Mouse (Mus musculus) CH12.LX (cell line): ENCODE data around the gene Socs7. TPM values are rescaled to one million over a fixed set of nuclear protein-coding genes. Genes with fewer than 3 reads are reported as not detected.

Source experiments
- DNase-seq: peaks from one replicate; pipeline ENCODE4 v3.0.0-alpha.2; 2013; ENCODE audit errors: extremely low read depth
- H3K27ac ChIP-seq: 2 replicates; pipeline ENCODE4 v1.5.1; 2012; ENCODE audit warnings: low read depth, mild to moderate bottlenecking, control low read depth, moderate library complexity; ENCODE audit not compliant: insufficient read depth
- H3K27me3 ChIP-seq: replicated peaks from 2 replicates; pipeline ENCODE3; 2012; ENCODE audit warnings: inconsistent platforms
- H3K36me3 ChIP-seq, 2 experiments: replicated peaks in 1 of 2; 2 replicates each; pipeline versions ENCODE3 to v1.6.1; 2012; ENCODE audit warnings: inconsistent platforms in 1 of 2, low read length in 1 of 2, mild to moderate bottlenecking in 1 of 2, mixed read lengths in 1 of 2, moderate library complexity in 1 of 2; ENCODE audit not compliant: control insufficient read depth in 1 of 2, insufficient read depth in 1 of 2
- H3K4me1 ChIP-seq, 2 experiments: 2 replicates each; pipeline ENCODE4 v1.6.1; 2012; ENCODE audit warnings: inconsistent platforms in 1 of 2, moderate library complexity in 1 of 2; ENCODE audit not compliant: insufficient read depth in 2 of 2, control insufficient read depth in 1 of 2
- H3K4me2 ChIP-seq: 2 replicates; pipeline ENCODE4 v1.6.1; 2012; ENCODE audit warnings: low read depth, mild to moderate bottlenecking, control low read depth; ENCODE audit not compliant: poor library complexity, insufficient read depth, severe bottlenecking
- H3K4me3 ChIP-seq, 3 experiments: fragments of 150-350 bp in 1 of 3; sonication (generic) in 1 of 3; replicated peaks in 1 of 3; 2 replicates each; pipeline versions ENCODE3 to v1.5.1; 2011 to 2012; ENCODE audit warnings: low read depth in 2 of 3, low read length in 2 of 3, mild to moderate bottlenecking in 2 of 3, moderate library complexity in 2 of 3, control low read depth in 1 of 3, improper control_type of control experiment in 1 of 3, inconsistent platforms in 1 of 3, mixed read lengths in 1 of 3; ENCODE audit not compliant: poor library complexity in 1 of 3
- H3K79me2 ChIP-seq: replicated peaks from 2 replicates; pipeline ENCODE4 v1.6.1; 2012; ENCODE audit warnings: mild to moderate bottlenecking, moderate library complexity; ENCODE audit not compliant: control insufficient read depth, poor library complexity, insufficient read depth, severe bottlenecking; ENCODE audit errors: extremely low read depth
- H3K9ac ChIP-seq: 2 replicates; pipeline ENCODE4 v1.6.1; 2012; ENCODE audit warnings: low read depth, mild to moderate bottlenecking, control low read depth, moderate library complexity; ENCODE audit not compliant: insufficient read depth
- H3K9me3 ChIP-seq: replicated peaks from 2 replicates; pipeline ENCODE3; 2012; ENCODE audit warnings: low read length, inconsistent platforms, mixed read lengths
- ELF1 ChIP-seq: IDR thresholded peaks from 2 replicates; pipeline ENCODE4 v1.6.1; 2014; ENCODE audit warnings: low read depth, mild to moderate bottlenecking, inconsistent platforms, low read length, improper control_type of control experiment
- EP300 ChIP-seq: IDR thresholded peaks from 2 replicates; pipeline ENCODE4 v1.6.1; 2011; ENCODE audit warnings: low read length, improper control_type of control experiment
- ETS1 ChIP-seq: conservative IDR thresholded peaks from 2 replicates; pipeline ENCODE4 v1.6.1; 2012; ENCODE audit warnings: low read depth, mild to moderate bottlenecking, inconsistent platforms, low read length, improper control_type of control experiment, moderate library complexity
- HCFC1 ChIP-seq: IDR thresholded peaks from 2 replicates; pipeline ENCODE4 v1.6.1; 2012; ENCODE audit warnings: low read depth, mild to moderate bottlenecking, inconsistent platforms, low read length, improper control_type of control experiment
- JUN ChIP-seq: IDR thresholded peaks from 2 replicates; pipeline ENCODE4 v1.6.1; 2011; ENCODE audit warnings: low read depth, mild to moderate bottlenecking, low read length, improper control_type of control experiment, moderate library complexity; ENCODE audit not compliant: insufficient read depth
- JUND ChIP-seq: conservative IDR thresholded peaks from 2 replicates; pipeline ENCODE4 v1.6.1; 2011; ENCODE audit warnings: low read depth, low read length, improper control_type of control experiment
- MAX ChIP-seq: IDR thresholded peaks from 2 replicates; pipeline ENCODE4 v1.6.1; 2011; ENCODE audit warnings: low read length, improper control_type of control experiment
- MAZ ChIP-seq: IDR thresholded peaks from 2 replicates; pipeline ENCODE4 v1.6.1; 2012; ENCODE audit warnings: low read depth, mild to moderate bottlenecking, inconsistent platforms, low read length, improper control_type of control experiment, moderate library complexity
- MEF2A ChIP-seq: IDR thresholded peaks from 2 replicates; pipeline ENCODE4 v1.6.1; 2014; ENCODE audit warnings: low read depth, mild to moderate bottlenecking, inconsistent platforms, low read length, improper control_type of control experiment, borderline replicate concordance
- MXI1 ChIP-seq: IDR thresholded peaks from 2 replicates; pipeline ENCODE4 v1.6.1; 2011; ENCODE audit warnings: mild to moderate bottlenecking, low read depth, low read length, improper control_type of control experiment
- MYC ChIP-seq: IDR thresholded peaks from 2 replicates; pipeline ENCODE4 v1.6.1; 2011; ENCODE audit warnings: low read depth, mild to moderate bottlenecking, improper control_type of control experiment, low read length
- NRF1 ChIP-seq: IDR thresholded peaks from 2 replicates; pipeline ENCODE4 v1.6.1; 2014; ENCODE audit warnings: low read depth, mild to moderate bottlenecking, inconsistent platforms, low read length, improper control_type of control experiment, moderate library complexity
- PAX5 ChIP-seq: IDR thresholded peaks from 2 replicates; pipeline ENCODE4 v1.6.1; 2012; ENCODE audit warnings: low read length, inconsistent platforms, mixed read lengths
- POLR2A ChIP-seq: IDR thresholded peaks from 2 replicates; pipeline ENCODE4 v1.6.1; 2011; ENCODE audit warnings: low read depth, mild to moderate bottlenecking, improper control_type of control experiment, low read length
- RAD21 ChIP-seq: IDR thresholded peaks from 2 replicates; pipeline ENCODE4 v1.6.1; 2011; ENCODE audit warnings: low read depth, mild to moderate bottlenecking, low read length, improper control_type of control experiment, moderate library complexity
- TBP ChIP-seq: conservative IDR thresholded peaks from 2 replicates; pipeline ENCODE4 v1.6.1; 2011; ENCODE audit warnings: low read depth, low read length, improper control_type of control experiment
- UBTF ChIP-seq: IDR thresholded peaks from 2 replicates; pipeline ENCODE4 v1.6.1; 2012; ENCODE audit warnings: low read depth, mild to moderate bottlenecking, inconsistent platforms, low read length, improper control_type of control experiment, moderate library complexity
- USF1 ChIP-seq: IDR thresholded peaks from 2 replicates; pipeline ENCODE4 v1.6.1; 2014; ENCODE audit warnings: low read depth, mild to moderate bottlenecking, inconsistent platforms, low read length, improper control_type of control experiment
- USF2 ChIP-seq: conservative IDR thresholded peaks from 2 replicates; pipeline ENCODE4 v1.6.1; 2011; ENCODE audit warnings: low read depth, low read length, improper control_type of control experiment
- ZC3H11A ChIP-seq: IDR thresholded peaks from 2 replicates; pipeline ENCODE4 v1.6.1; 2012; ENCODE audit warnings: low read depth, mild to moderate bottlenecking, inconsistent platforms, low read length, improper control_type of control experiment
- ZKSCAN1 ChIP-seq: IDR thresholded peaks from 2 replicates; pipeline ENCODE4 v1.6.1; 2012; ENCODE audit warnings: low read depth, inconsistent platforms, low read length, improper control_type of control experiment, borderline replicate concordance
- dilution Hi-C: fragments of 300-500 bp; cut with MboI; formaldehyde crosslinking; loops from 2 replicates; pipeline ENCODE4 v1.14.3; 2020; ENCODE audit warnings: low sequenced_read_pairs; ENCODE audit not compliant: extremely low pct_unique_long_range_greater_than_20kb, extremely low pct_ligation_motif_present
- in situ Hi-C: fragments of 300-500 bp; cut with MboI; formaldehyde crosslinking; loops from 3 replicates; pipeline ENCODE4 v1.14.3; 2019; ENCODE audit warnings: low sequenced_read_pairs, low pct_ligation_motif_present, low pct_unique_long_range_greater_than_20kb, mixed read lengths
- polyA plus RNA-seq: library from polyadenylated mRNA; unstranded; fragments of >175 nt; gene quantifications from 2 replicates; pipeline ENCODE4 v1.2.1, GENCODE M21; 2012; ENCODE audit warnings: low read depth; ENCODE audit not compliant: insufficient read length
- total RNA-seq, 2 experiments: library from RNA; depleted of rRNA; stranded (reverse); fragments of 300-350 nt in 1 of 2; fragments of >200 nt in 1 of 2; gene quantifications; 2 replicates each; pipeline ENCODE4 v1.2.3; 2012 to 2014

Gene Socs7
- total and polyA plus RNA-seq, 3 experiments: 11.9 to 17.4 (median 15.1) TPM

DNA sequence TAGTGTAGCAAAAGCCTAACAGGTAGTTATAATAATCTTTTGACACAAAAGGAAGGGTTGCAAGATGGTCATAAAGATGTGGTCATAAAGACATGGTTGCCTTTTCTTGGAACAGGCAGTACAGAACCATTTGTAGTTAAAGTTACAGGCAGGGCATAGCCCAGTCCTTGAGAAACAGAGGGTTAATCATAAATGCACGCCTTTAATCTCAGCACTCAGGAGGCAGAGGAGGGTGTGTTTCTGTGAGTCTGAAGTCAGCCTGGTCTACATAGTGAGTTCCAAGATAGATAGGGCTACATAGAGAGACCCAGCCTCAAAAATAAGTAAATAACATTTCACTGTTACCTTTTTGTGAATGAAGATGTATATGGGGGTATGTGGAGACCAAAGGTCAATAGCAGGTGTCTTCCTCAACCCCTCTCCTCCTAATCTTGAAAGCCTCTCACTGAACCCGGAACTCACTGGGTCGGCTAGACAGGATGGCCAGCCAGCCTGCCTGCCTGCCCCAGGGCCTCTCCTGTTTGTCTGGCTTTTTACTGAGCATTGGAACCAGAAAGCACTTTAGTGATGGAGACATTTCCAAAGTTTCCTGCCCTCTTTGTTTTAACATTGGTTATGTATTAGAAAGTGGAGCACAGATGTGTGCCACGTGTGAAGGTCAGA, 9.3 kb upstream of the Socs7 start:
- Histone ChIP-seq H3K4me2 (no peak overlapping the region), H3K9ac (no peak overlapping the region), H3K36me3 (no peaks in the 10 kb centered on the region), H3K27ac (no peak overlapping the region), H3K4me3 (no peak overlapping the region), H3K9me3 (peaks cover 7% of the 10 kb centered on the region), H3K79me2 (no peaks in the 10 kb centered on the region), H3K4me1 (no peaks in the 10 kb centered on the region; a peak in 2 of 4 replicates), H3K27me3 (peaks cover 54% of the 10 kb centered on the region)
- in situ Hi-C loops: no loop called here
- no peak for TF ChIP-seq EP300
- TF ChIP-seq ETS1: no peak
- no peak for TF ChIP-seq MYC
- TF ChIP-seq MXI1: no peak
- TF ChIP-seq USF2: no peak
- TF ChIP-seq TBP: no peak
- no peak for TF ChIP-seq USF1
- TF ChIP-seq HCFC1: no peak
- no peak for TF ChIP-seq ZC3H11A
- no peak for TF ChIP-seq UBTF
- TF ChIP-seq NRF1: no peak
- TF ChIP-seq MAX: no peak
- no peak for TF ChIP-seq MEF2A
- no peak for TF ChIP-seq ELF1
- dilution Hi-C loops: no loop called here
- DNase-seq: no peak

DNA sequence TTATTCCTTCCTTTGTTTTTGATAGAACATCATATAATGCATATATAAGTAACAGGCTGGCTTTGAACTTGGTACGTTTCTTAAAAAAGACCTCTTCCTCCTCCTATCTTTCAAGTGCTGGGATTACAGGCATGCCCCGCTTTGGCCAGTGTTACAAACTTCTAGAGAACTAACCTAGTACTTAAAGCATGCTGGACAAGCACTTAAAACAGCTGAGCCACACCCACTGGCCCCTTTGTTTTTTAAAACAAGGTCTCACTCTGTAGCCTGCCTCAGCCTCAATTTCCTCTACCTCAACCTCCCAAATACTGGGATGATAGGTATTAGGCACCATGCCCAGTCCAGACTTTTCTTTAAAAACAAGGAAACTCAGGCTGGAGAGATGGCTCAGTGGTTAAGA, 7.7 kb upstream of the Socs7 start:
- in situ Hi-C loops: no loop called here
- no peaks in the 10 kb centered on the region for H3K36me3 ChIP-seq
- DNase-seq: no peak

More for the DNA sequence above, 7.7 kb upstream of the Socs7 start:
- H3K4me2 ChIP-seq: no peak overlapping the region
- dilution Hi-C loops: no loop called here
- H3K9ac ChIP-seq: no peak overlapping the region
- H3K79me2 ChIP-seq: no peaks in the 10 kb centered on the region
- H3K4me3 ChIP-seq: no peak overlapping the region
- no peaks in the 10 kb centered on the region for H3K9me3 ChIP-seq
- no peak overlapping the region for H3K27ac ChIP-seq
- H3K27me3 ChIP-seq: peaks cover 46% of the 10 kb centered on the region
- no peak for TF ChIP-seq JUND
- no peak for TF ChIP-seq RAD21
- no peak for TF ChIP-seq ZKSCAN1
- no peak for TF ChIP-seq MAZ
- TF ChIP-seq ELF1: no peak
- TF ChIP-seq PAX5: no peak
- TF ChIP-seq POLR2A: no peak
- no peak for TF ChIP-seq USF1
- no peak for TF ChIP-seq TBP
- TF ChIP-seq JUN: no peak
- H3K4me1 ChIP-seq: no peaks in the 10 kb centered on the region; a peak in 2 of 4 replicates
